Mouse (Mus musculus): ENCODE measurements around the gene Stard7. TPM values are rescaled to one million over a fixed set of nuclear protein-coding genes. Genes with fewer than 3 reads are reported as not detected.

Stard7 gene
- 34.0 and 55.3 TPM in 2 replicates for polyA plus RNA-seq (2012; ENCODE audit: low replicate concordance)

GRCm38 (mm10) chr2:127269491-127270299 is at the start of gene Stard7:
Gene Stard7, plus strand, starts transcription at chr2:127270218.

DNA sequence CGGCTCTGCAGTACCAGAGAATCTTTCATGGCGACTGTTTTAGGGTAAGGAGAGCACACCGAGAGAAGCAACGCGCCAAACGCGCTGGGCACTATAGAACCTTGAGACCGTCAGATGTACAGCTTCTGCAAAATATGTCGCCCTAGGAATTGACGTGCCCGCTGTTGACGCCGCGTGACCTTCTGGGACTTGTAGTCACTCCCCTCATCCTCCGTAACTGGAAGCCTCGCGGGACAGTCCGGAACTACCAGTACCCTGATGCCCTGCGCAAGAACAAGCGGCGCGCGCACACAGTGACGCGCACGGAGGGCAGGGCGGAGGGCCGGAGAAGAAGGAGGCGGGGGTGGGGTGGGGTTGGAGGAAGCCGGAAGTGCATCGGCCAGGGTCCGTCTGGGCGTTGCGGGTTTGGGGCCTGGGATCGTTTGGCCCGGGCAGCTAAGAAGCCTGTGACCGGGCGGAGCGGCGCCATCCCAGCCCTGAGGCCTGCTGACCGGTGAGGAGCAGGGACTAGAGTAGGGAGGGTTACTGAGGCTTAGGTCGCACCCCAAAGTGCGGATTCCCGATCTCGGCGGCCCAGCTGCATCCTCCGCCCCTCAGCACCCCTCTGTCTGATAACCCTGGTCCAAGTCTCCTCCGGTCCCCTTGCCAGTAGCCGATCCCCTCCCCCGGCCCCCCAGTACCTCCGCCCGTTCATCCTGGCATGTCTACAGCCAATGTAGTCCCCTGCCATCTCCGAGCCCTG is 22.3 kb upstream of the Stard7 start, which contains the start of the genes Ciao1 and Tmem127:
Ciao1 (minus strand) TSS at position 225 of the 742 bp plus-strand sequence.
Tmem127 (plus strand) TSS at position 317 of the 742 bp plus-strand sequence.

GRCm38 (mm10) chr2:127335767-127336496 is 65.9 kb downstream of the Stard7 start, which contains the start of gene Dusp2:
Gene Dusp2, plus strand, starts transcription at chr2:127336159.

GRCm38 (mm10) chr2:127338416-127338815 is 68.4 kb downstream of the Stard7 start, which contains the start of gene Astl:
Gene Astl, plus strand, starts transcription at chr2:127338639.

Other genes starting within 250 kb of the Stard7 start
- gene Blvra, start 199.6 kb upstream of the Stard7 start, polyA plus RNA-seq (2012; ENCODE audit: low replicate concordance) = 0.78 and 4.8 TPM in 2 replicates
- 11.2 and 15.0 TPM in 2 replicates for gene Ncaph, start 136.3 kb upstream of the Stard7 start, polyA plus RNA-seq (2012; ENCODE audit: low replicate concordance)
- 4.4 and 6.6 TPM in 2 replicates for gene Itpripl1, start 126.8 kb upstream of the Stard7 start, polyA plus RNA-seq (2012; ENCODE audit: low replicate concordance)
- gene 1810024B03Rik, start 61.9 kb upstream of the Stard7 start, polyA plus RNA-seq (2012; ENCODE audit: low replicate concordance) = 0.47 TPM in 1 of 2 replicates, not detected in the other
- gene Snrnp200, start 61.8 kb upstream of the Stard7 start, polyA plus RNA-seq (2012; ENCODE audit: low replicate concordance) = 3.1 and 13.9 TPM in 2 replicates
- 10.1 and 19.2 TPM in 2 replicates for gene Ciao1, start 22.4 kb upstream of the Stard7 start, polyA plus RNA-seq (2012; ENCODE audit: low replicate concordance)
- 40.5 and 112 TPM in 2 replicates for gene Tmem127, start 22.3 kb upstream of the Stard7 start, polyA plus RNA-seq (2012; ENCODE audit: low replicate concordance)
- 11.8 and 12.4 TPM in 2 replicates for gene Dusp2, start 65.9 kb downstream of the Stard7 start, polyA plus RNA-seq (2012; ENCODE audit: low replicate concordance)
- not detected in 2 replicates for gene Astl, start 68.4 kb downstream of the Stard7 start, polyA plus RNA-seq (2012; ENCODE audit: low replicate concordance)
- gene Adra2b, start 93.0 kb downstream of the Stard7 start, polyA plus RNA-seq (2012; ENCODE audit: low replicate concordance) = 0.05 and 0.15 TPM in 2 replicates
- gene Gpat2, start 155.0 kb downstream of the Stard7 start, polyA plus RNA-seq (2012; ENCODE audit: low replicate concordance) = 0.15 TPM in 2 replicates
- gene Fahd2a, start 174.3 kb downstream of the Stard7 start, polyA plus RNA-seq (2012; ENCODE audit: low replicate concordance) = 15.9 and 24.4 TPM in 2 replicates